Mouse (Mus musculus): ENCODE measurements at regions not wholly inside any gene's neighbourhood (a gene's known extent, or its start where the extent isn't known, plus 50 kb on each side); places are given as distances from the start of the nearest gene placed in this dataset.

GRCm38 (mm10) chr6:76202801-76203200 lies 294.8 kb downstream of the Gm9008 start:
- peak; percentile 16 for DNase-seq (ENCODE audit: low read depth, low spot score)

Data from brain, adult 2 months (tissue).